Comparison of ENCODE assay signal across 8 mouse cellular contexts in the genomic region with DNA sequence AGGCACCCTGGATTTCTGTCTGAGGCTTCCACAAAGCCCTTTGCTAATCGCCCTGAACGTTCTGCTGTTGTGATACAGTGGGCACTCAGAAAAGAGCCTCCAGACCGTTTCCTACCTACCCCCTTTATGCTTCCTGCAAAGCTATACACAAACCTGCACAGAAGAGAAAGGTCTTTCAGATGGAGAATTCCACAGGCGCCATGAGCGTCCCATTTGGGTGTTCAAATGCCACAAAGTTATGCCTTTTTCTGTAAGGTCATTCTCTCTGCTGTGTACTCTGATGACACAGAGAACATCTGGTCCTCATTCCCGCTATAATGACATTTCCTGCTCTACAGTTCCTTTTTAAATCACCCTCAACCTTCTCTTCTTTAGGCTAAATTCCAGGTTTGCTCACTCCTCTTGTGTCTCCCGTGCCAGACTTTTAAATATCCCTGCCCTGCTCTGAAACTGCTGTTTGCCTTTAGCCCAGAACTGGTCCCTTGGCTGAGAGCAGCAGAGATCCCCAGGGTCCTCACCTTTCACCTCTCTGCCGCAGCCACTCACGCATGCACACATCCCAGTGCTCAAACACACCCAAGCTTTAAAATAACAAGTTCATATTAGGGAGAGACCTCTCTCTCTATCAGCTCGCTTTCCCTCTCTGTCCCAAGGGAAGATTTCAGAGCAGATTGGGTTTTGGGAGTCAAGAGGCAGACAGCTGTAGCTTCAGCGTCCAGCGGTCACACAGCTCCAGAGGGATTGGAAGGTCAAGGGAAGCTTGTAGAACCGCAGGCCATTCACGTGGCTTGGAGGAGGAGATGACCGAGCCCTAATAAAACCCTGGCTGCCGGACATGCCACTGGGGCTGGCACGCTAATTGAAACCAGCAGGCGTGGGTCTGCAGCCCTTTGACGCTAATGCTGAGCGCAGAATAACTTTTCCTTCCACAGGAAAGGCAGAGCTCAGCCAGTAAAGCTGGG.
DNase-seq lines count a peak whose midpoint lies in the region; ATAC-seq and TF ChIP-seq lines count a peak whose summit lies in the region.

No protein-coding gene starts in this region.

- TF ChIP-seq POLR2A in cerebellum, adult 2 months (IDR thresholded peaks at IDR 0.05; ENCODE audit: borderline replicate concordance, insufficient read depth, low read length) = no peak
- TF ChIP-seq POLR2A in small intestine, adult 2 months (IDR thresholded peaks at IDR 0.05; ENCODE audit: low read depth, low read length) = no peak

- no peak overlapping the region for H3K4me3 ChIP-seq in cerebellum, adult 2 months (replicated peaks; ENCODE audit: insufficient read depth, low read depth, low read length)
- no peak overlapping the region for H3K4me3 ChIP-seq in hindbrain, embryonic 15.5 days
- no peak overlapping the region for H3K4me3 ChIP-seq in liver, embryonic 11.5 days (ENCODE audit: low read depth, low read length)
- H3K4me3 ChIP-seq in small intestine, adult 2 months (ENCODE audit: low read depth, low read length) = 0 out of 2 replicates have a peak overlapping the region, but pooled peaks have one; percentile 5

- no peaks in the 10 kb centered on the region for H3K36me3 ChIP-seq in hindbrain, embryonic 15.5 days
- no peaks in the 10 kb centered on the region for H3K36me3 ChIP-seq in liver, embryonic 11.5 days (ENCODE audit: control insufficient read depth, insufficient read depth, low read length)
- H3K36me3 ChIP-seq in small intestine, adult 2 months (ENCODE audit: control insufficient read depth, insufficient read depth, low read length) = no peaks in the 10 kb centered on the region

- H3K4me1 ChIP-seq in cerebellum, adult 2 months (ENCODE audit: control insufficient read depth, insufficient read depth, low read length) = no peaks in the 10 kb centered on the region
- H3K4me1 ChIP-seq in hindbrain, embryonic 15.5 days (replicated peaks) = no peaks in the 10 kb centered on the region
- no peaks in the 10 kb centered on the region; the same call in 1 of the 2 replicates for H3K4me1 ChIP-seq in liver, embryonic 11.5 days (replicated peaks; ENCODE audit: control insufficient read depth, insufficient read depth, low read length)
- H3K4me1 ChIP-seq in small intestine, adult 2 months (ENCODE audit: control insufficient read depth, insufficient read depth, insufficient read length, low read length) = peaks cover 2% of the 10 kb centered on the region; the same call in 1 of the 2 replicates

- H3K4me2 ChIP-seq in hindbrain, embryonic 15.5 days = peak overlapping the region; percentile 7; the same call in 1 of the 2 replicates
- peak overlapping the region; percentile 25 for H3K4me2 ChIP-seq in liver, embryonic 11.5 days

- no peak overlapping the region for H3K9ac ChIP-seq in hindbrain, embryonic 15.5 days
- no peak overlapping the region for H3K9ac ChIP-seq in liver, embryonic 11.5 days (ENCODE audit: low read depth, low read length)

- ATAC-seq in hindbrain, embryonic 15.5 days (ENCODE audit: low FRiP score, low read depth) = no peak
- ATAC-seq in liver, embryonic 11.5 days (replicated peaks; ENCODE audit: low FRiP score) = no peak

- no peaks in the 10 kb centered on the region for H3K9me3 ChIP-seq in hindbrain, embryonic 15.5 days
- no peaks in the 10 kb centered on the region for H3K9me3 ChIP-seq in liver, embryonic 11.5 days (ENCODE audit: control insufficient read depth, low read length)

- DNase-seq in cerebellum, adult 2 months = peak; percentile 17 to 32
- DNase-seq in cerebellum, adult 8-10 months = no peak
- DNase-seq in adrenal gland, postnatal 14 days = peak; percentile 67
- DNase-seq in gastrocnemius, postnatal 10 days = peak; percentile 30
- peak; percentile 31 for DNase-seq in liver, embryonic 11.5 days (ENCODE audit: low spot score)
- DNase-seq in layer of hippocampus, adult 18-20 months (ENCODE audit: low spot score in 2 of 2) = no peak

- WGBS in cerebellum, adult 2 months = 32% methylated on average over 20 of the region's 20 CpGs
- 62% methylated on average over 20 of the region's 20 CpGs for WGBS in hindbrain, embryonic 15.5 days
- WGBS in liver, embryonic 11.5 days = 50% methylated on average over 20 of the region's 20 CpGs
- 62% methylated on average over 20 of the region's 20 CpGs for WGBS in small intestine, adult 2 months

- no peak for TF ChIP-seq CTCF in cerebellum, adult 2 months (IDR thresholded peaks at IDR 0.05; ENCODE audit: borderline replicate concordance, insufficient read depth, low read depth, low read length)
- no peak for TF ChIP-seq CTCF in small intestine, adult 2 months (IDR thresholded peaks at IDR 0.05; ENCODE audit: extremely low read depth, insufficient read length, insufficient replicate concordance, low read depth, low read length)

- no peaks in the 10 kb centered on the region for H3K27me3 ChIP-seq in cerebellum, adult 2 months (ENCODE audit: control insufficient read depth, insufficient read depth, low read length)
- no peaks in the 10 kb centered on the region for H3K27me3 ChIP-seq in hindbrain, embryonic 15.5 days
- H3K27me3 ChIP-seq in liver, embryonic 11.5 days (replicated peaks; ENCODE audit: control insufficient read depth, insufficient read depth, low read length) = no peaks in the 10 kb centered on the region
- no peaks in the 10 kb centered on the region for H3K27me3 ChIP-seq in small intestine, adult 2 months (ENCODE audit: control insufficient read depth, insufficient read depth, low read length)

- H3K27ac ChIP-seq in cerebellum, adult 2 months (ENCODE audit: insufficient read depth, low read length) = no peak overlapping the region
- H3K27ac ChIP-seq in hindbrain, embryonic 15.5 days (replicated peaks) = no peak overlapping the region
- 0 out of 2 replicates have a peak overlapping the region, but pooled peaks have one; percentile 13 for H3K27ac ChIP-seq in liver, embryonic 11.5 days (ENCODE audit: low read depth, low read length)
- H3K27ac ChIP-seq in small intestine, adult 2 months (ENCODE audit: insufficient read depth, low read depth, low read length) = peak overlapping the region; percentile 31; the same call in 1 of the 2 replicates

Comparison
In these comparisons a context has a peak if more than half of its experiments do, and no peak if none do; other contexts are left out.
1. DNase-seq: peak in cerebellum, adult 2 months (2 of 2), adrenal gland, postnatal 14 days (single experiment), gastrocnemius, postnatal 10 days (single experiment) and liver, embryonic 11.5 days (single experiment); none in cerebellum, adult 8-10 months (single experiment) and layer of hippocampus, adult 18-20 months (0 of 2).
2. H3K27ac ChIP-seq: peak in liver, embryonic 11.5 days (single experiment) and small intestine, adult 2 months (single experiment); none in cerebellum, adult 2 months (single experiment) and hindbrain, embryonic 15.5 days (single experiment).